Mouse (Mus musculus) liver, postnatal 0 days (tissue): ENCODE data around the gene Prickle2.

ENCODE experiments used
- CTCF ChIP-seq: sonication (generic); IDR thresholded peaks from 2 replicates; pipeline ENCODE4 v1.5.1; 2016; ENCODE audit warnings: antibody characterized with exemption, low read depth
- EP300 ChIP-seq: IDR thresholded peaks from 2 replicates; pipeline ENCODE4 v1.6.1; 2016; ENCODE audit warnings: antibody characterized with exemption, low read depth, mild to moderate bottlenecking

DNA sequence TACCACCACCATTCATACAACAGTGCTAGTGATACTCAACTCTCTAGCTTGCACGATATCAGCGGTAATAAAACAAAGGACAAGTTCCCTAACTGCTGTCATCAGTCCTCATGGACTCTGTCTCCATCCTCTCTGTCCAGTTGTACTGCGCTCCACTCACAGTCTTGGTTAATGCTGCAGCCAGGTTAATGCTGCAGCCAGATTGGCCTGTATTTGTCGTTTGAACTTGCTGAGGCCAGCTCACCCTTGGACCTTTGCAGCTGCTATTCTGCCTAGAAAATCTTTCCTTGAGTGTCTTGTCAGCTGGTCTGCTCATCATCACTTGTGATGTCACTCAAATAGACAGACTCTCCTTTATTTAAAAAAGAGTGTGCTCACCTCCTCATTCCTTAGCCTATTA, 236.5 kb downstream of the Prickle2 start:
- TF ChIP-seq CTCF = no peak
- TF ChIP-seq EP300 = no peak
